Mouse (Mus musculus) frontal cortex, postnatal 10 days (tissue): ENCODE results near the gene Capn11.
A peak's percentile ranks its signal among the peaks of the same experiment; 100 is the strongest.
"Not testable (repeated sequence)": the region's sequence is repeated elsewhere in the genome, so short reads cannot be mapped to it uniquely, and the experiment has no call there.

Experiments used
- DNase-seq, 2 experiments: peaks; one replicate each; pipeline ENCODE4 v3.0.0; 2022; ENCODE audit warnings: low spot score in 2 of 2, mixed read lengths in 1 of 2

The Capn11 gene

DNA sequence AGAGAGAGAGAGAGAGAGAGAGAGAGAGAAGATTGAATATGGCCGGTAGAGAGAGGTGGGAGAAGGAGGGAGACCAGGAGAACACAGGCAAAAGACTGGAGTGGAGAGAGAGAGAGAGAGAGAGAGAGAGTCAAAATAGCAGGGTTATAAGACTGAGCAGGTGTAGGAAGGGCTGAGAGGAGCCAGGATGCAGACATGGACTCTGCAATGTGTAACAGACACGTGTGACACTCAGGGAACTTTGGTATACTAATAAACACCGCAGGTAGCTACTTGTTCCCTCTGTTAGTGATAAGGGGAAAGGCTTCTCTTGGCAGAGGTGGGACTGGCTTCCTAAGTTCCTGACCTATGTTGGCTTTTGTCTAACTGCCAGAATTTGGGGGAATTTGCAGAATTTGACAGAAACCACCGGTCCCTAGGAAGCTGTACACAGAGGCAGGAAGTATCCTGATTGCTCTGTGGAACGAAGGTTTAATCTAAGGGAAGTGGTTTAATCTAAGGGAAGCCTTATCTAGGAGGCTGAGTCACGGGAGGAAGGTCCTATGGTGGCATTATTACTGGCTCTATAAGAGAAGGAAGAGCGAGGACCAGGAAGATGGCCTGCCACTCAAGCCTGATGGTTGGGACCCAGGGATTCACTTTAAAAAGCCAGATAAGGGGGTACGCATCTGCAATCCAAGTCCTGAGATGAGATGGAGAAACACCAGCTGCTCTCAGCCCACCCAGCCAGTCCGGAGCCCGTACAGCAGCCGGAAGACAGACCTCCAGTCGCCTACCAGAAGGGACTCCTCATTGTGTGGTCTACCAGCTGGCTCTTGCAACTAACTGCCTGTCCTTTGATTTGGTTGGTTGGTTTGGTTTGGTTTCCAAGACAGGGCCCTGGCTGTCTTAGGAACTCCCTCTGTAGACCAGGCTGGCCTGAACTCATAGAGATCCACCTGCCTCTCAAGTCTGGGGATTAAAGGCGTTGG, 30.0 kb downstream of the Capn11 start:
- DNase-seq, result no peak

DNA sequence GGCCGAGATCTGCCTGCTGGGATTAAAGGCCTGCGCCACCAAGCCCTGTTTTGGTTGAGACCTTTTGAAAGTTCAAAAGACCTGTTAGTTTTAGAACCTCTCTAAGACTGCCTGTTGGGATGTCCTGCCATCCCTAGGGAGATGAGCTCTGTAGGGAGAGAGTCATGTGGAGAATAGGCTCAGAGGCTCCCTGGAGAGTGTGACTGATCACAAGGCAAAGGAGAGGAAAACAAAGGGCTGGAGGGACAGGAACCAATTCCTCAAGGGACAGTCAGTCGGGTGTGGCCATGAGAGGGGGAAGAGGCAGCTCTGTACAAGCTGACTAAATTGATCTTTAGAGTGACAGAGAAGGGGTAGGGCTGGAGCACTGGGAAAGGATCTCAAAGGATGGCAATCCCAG, 31.0 kb downstream of the Capn11 start:
- DNase-seq, result no peak

DNA sequence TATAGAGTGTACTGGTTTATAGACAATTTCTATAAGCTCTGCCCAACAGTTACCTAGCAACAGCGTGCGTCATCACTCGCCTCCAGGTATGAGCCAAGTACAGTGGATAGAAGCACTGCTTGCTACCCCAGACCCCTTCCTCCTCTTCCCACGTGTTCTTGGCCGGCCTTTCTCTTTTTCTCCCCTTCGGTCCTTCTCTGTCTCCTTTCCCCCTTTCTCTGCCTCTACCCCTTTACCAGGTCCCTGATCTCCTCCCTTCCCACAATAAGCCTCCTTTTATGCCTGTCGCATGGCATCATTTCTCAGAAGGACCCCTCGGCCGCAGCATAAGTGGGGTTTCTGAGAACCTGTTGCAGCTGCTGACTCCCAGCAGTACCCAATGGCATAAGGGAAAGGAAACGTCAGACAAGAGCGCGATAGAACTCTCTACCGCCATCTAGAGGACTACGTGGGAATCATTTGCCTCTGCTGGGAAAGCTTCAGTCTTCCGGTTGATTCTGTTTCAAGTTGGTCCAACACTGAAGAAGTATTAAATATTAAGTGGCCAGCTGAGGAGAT, 32.5 kb downstream of the Capn11 start:
- peak; percentile 54 to 67 for DNase-seq

DNA sequence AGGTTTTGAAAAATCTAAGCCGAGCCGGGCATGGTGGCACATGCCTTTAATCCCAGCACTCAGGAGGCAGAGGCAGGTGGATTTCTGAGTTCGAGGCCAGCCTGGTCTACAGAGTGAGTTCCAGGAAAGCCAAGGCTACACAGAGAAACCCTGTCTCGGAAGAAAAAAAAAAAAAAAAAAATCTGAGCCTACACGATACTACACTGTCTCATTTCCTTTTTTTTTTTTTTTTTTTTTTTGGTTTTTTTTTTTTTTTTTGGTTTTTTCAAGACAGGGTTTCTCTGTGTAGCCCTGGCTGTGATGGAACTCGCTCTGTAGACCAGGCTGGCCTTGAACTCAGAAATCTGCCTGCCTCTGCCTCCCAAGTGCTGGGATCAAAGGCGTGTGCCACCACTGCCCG, 35.7 kb downstream of the Capn11 start:
- DNase-seq, result not testable (repeated sequence)

DNA sequence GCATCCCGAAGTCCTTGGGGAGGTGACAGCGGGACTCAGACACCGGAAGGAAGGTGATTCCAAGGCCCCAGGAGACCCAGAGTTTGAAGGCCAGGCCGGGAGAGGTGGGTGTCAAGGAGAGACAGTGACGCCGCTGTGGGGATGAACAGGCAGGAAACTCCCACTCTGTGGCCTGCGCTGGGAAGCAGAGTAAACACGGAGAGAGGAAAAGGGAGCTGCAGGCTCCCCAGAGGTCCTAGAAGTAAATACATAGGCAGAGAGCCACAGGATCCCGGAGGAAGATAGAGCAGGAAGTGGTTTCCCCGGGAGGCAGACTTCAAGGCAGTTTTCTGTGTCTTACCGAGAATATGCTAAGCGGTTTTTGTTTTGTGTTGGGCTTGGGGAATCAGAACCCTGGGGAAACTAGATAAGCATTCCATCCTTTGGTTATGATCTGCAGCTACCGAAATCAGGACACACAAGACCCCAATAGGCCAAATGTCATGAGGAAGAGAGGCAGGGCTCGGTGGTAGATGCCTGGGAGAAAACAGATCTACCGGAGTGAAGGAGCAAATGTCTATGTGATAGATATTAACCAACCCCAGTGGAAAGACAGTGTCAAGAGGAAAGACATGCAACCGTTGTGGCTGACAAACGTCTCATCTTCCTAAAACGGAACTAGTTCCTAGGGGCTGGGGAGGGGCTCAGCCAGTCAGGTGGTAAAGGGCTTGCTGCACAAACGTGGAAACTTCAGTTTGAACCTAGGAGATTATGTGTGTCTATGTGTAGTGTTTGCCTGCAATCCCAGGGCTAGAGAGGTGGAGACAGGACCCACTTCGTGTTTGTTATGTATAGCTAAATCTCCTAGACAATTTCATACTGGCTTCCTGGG, 39.5 kb downstream of the Capn11 start:
- no peak for DNase-seq

DNA sequence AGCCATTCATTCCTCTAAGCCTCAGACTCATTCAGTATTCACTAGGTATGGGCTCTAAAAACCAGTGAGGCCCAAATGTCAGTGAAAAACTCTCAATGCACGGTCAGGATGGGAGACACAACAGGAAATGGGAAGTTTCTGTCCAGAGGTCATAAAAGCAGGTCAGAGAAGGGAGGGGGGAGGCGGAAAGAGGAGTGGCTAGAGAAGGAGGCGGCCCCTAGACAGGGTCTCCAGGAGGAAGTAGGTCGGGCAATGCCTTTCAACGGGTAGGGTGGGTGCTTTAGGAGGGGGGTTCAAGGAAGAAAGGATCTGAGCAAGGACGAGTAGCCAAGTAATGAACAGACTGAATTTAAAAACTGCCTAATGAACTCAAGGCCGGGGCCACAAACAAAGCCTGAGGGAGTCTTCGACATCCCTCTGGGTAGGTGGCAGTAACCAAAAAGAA, 40.2 kb downstream of the Capn11 start:
- no peak for DNase-seq

DNA sequence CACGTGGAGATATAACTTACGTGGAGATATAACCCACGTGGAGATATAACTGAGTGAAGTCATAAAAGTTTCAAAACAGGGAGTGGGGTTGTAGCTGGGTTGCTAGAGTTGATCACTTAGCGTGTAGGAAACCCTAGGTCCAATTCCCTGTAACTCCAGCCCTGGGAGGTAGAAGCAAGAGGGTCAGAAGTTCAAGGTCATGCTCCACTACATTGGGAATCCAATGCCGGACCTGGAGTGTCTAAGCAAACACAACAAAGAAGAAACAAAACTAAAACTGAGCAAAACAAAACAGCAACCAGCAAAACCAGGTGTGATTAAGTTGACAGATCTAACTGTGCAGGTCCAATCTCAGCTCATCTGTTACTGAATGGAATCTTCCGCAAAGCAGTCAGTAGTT, 41.5 kb downstream of the Capn11 start:
- DNase-seq, result no peak

DNA sequence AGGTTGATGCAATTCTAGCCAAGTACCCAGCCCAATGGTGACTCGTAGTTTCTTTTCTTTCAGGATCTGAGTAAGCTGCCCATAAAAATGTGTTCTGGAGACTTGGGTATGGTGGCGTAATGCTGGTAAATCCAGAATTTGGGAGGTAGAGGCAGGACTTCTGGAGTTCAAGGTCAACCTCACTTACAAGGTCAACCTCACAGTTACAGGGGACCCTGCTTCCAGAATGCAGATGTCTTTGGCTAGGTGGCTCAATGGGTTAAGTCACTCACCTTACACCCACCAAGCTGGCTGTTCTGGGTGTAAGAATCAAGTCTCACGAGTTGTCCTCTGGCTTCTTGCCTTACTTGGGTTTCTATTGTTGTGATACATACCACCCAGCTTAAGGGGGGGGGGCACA, 42.4 kb downstream of the Capn11 start:
- no peak for DNase-seq

DNA sequence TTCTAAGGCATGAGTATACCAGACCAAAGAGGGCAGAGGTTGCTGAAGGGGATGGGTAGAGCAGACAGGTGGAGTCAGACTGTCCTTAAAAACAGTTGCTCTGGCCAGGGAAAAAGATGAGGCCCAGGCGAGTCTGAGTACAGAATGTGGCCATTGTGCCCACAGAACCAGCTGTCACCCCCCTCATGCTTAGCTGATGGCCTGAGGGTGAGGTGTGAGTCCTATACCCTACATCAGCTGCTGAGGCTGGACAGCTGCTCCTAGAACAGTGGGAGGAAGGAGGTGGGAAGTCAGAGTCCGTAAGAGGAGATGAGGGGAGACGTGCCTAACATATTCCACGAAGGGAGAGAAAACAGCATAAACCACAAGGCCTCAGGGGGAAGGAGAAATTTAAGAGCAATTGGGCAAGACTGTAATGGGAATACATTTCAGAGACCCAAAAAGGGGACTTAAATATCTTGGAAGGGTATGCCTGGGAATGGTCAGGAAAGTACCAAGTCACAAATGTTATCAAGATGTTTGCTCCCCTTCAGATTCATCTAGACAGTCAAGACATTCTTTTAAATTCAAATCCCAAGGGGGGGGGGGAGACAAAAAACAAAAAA, 43.0 kb downstream of the Capn11 start:
- no peak for DNase-seq

DNA sequence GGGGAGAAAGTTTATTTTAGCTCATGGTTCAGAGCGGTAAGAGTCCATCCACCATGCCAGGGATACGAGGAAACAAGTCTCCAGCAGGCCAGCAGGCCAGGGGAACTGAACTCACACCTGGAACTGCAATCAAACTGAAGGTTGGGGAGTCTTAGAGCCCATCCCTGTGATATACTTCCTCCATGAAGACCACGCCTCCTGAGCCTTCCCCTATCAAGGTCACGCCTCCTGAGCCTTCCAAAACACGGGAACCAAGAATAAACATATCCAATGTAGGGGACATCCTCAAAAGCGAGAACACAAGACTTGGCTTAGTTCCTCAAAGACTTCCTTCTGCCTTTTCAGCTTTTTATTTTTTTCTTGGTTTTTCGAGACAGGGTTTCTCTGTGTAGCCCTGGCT, 46.2 kb downstream of the Capn11 start:
- no peak for DNase-seq

DNA sequence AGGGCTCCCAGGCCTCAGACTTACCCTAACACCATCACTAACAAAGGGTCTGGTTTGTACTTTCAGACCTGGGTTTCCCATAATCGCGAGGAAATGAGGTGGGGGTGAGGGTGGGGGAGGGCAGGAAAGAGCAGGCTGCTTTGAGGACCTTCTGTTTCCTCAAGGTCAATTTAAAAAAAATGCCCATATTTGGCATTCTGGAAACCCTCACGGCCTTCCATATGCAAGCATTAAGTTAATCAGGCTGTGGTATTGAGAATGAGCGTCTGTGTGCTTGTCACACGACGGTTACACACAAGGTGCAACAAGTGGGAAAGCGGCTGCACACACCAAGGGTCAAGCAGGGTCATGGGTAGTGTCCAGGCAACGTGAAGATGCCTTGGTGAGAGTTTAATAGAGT, 47.1 kb downstream of the Capn11 start:
- DNase-seq, result no peak

DNA sequence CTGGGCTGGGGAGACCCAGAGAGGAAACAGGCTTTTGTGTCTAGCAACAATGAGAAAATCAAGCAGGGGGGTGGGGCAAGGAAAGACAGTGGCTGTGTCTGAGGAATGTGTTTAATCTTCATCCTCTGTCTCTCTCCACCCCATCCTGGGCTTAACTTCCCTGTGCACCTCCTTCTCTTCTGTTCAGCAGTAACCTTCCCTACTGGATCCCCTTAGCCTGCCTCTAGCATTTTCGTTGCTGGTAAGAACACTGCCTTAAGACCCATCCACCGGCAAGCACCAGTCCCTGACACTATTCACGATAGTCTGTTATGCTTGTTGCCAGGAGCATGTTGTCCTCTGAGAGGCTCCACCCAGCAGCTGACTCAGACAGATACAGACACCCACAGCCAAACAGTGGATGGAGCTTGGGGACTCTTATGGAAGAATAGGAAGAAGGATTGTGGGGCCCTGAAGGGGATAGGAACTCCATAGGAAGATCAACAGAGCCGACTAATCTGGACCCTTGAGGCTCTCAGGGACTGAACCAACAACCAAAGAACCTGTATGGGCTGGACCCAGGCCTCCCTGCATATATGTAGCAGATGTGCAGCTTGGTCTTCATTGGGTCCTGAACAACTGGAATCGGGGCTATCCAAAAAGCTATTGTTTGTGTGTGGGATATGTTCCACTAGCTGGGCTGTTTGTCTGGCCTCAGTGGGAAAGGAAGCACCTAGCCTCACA, 48.8 kb downstream of the Capn11 start:
- no peak for DNase-seq

DNA sequence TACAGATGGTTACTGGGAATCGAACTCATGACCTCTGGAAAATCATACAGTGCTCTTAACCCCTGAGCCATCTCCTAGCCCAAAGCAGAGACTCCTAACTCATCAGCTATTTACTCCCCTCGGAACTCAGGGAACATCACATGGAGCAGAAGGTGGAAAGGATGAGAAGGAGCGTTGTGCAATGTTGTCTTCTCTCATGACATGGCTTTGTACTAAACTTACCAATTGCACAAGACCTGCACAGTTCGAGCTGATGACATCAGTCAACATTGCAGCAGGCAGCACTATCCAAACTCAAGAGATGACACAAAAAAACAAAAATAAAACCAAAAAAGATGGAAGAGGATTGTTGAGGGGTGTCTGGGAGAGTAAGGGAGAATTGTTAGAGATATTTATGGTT, 50.7 kb downstream of the Capn11 start:
- no peak for DNase-seq

DNA sequence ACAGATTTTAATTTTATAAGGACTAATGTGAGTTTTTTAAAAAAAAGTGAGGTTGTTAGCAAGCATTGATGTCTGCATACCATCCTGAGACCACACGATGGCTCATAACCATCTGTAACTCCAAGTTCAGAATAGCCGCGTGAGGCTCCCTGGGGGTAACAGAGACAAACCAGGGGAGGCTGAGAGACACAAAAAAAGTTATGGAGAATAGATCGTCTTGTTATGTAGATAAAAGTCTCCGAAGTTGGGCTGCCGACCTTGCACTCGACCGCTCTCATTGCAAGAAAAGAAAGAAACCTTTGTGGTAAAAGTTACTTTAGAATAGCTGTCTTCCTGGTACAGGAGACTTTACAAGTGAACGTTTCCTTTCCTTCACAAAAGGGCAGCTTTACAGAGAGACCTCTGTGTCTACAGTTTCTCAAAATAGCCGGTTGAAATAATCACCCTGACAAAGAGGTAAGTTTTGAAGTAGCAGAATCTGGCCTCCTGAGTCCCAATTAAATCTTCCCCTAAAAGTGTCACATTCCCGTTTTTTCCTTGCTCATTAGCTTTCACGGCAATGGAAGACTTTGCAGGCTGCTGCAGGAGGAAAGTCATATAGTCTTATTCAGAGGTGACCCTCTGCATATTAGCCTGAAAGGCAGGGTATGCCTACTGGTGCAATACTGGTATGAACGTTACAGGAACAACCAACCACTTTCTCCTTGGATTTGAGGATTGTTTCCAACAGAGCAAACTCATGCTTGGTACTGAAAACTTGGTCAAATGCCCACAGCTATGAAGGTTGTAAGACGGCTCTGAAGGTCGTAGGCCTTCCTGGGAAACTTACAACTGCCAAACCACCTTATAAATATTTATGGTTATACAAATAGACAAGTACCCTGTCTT, 51.9 kb downstream of the Capn11 start:
- no peak for DNase-seq

DNA sequence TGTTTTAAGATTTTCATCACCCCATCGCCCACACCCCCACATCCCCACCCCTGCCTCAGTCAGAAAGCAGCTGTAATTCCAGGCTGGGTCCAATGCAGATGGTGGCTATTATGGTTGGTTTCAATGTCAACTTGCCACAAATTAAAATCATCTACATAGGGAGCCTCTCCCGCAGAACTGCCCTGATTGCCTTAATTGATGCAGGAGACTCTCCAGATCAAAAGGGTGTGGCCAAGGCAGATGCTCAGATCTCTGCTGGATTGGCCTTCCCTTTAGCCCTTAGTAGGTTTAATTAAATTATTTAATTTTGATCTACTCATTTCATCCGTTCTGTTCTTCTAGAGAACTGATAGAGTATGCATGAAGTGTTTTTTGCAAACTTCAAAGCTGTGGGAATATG, 56.1 kb downstream of the Capn11 start:
- no peak for DNase-seq

DNA sequence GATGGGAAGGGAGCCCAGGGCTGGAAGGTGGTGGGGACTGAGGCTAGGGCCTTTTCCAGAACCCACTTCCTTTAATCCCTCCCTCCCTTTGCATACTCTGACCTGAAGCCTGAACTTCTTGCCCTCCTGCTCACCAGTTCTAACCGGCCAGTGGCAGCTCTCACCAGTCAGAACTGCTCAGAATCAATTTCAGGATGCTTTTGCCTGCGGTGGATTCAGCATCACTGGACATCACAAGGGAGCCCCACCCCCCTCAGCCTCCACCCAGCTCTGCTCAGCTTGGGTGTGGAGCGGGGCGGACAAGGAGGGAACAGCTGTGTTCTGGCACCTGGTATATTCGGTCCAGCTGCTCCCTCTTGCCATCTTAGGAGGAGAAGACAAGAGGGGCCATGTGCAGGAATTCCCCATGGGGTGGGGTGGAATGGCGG, 57.2 kb downstream of the Capn11 start, which contains the start of gene Mymx:
TSS of gene Mymx (minus strand) at position 226 of the 428 bp plus-strand sequence.
- DNase-seq, result no peak

DNA sequence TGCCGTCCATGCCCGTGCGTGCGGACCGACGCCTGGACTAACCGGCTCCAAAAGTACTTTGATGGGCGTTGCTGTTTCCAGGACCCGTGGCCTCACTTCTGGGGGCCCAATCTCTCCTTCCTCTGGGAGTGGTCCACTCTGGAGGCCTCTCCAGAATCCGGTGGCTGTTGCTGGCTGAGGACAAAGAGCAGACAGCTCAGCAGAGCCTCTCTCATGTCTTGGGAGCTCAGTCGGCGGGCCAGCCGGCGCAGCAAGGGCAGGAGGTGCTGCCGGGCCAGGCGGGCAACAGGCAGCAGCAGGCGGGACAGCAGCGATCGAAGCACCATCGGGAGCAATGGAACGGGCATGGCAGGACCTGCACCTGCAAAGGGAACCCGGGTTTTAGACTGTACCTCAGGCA, 57.8 kb downstream of the Capn11 start:
- DNase-seq, result no peak

DNA sequence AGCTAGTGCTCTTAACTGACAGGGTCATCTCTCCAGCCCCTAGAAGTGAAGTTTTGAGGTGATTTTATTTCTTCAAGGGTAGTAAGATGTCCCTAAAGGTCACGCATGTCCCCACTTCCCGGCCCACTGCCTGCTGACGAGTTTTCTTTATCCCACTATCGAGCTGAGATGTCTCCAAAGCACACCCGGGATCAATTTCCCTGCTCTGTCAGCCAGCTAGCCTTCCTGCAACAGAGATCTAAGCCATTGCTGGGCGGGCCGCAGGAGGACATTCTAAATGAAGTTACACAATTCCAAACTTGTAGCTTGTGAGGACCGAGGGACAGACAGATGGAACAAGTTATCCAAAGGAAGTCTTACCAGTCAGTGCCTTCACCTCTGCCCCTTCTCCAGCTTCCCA, 58.9 kb downstream of the Capn11 start:
- DNase-seq, result no peak

DNA sequence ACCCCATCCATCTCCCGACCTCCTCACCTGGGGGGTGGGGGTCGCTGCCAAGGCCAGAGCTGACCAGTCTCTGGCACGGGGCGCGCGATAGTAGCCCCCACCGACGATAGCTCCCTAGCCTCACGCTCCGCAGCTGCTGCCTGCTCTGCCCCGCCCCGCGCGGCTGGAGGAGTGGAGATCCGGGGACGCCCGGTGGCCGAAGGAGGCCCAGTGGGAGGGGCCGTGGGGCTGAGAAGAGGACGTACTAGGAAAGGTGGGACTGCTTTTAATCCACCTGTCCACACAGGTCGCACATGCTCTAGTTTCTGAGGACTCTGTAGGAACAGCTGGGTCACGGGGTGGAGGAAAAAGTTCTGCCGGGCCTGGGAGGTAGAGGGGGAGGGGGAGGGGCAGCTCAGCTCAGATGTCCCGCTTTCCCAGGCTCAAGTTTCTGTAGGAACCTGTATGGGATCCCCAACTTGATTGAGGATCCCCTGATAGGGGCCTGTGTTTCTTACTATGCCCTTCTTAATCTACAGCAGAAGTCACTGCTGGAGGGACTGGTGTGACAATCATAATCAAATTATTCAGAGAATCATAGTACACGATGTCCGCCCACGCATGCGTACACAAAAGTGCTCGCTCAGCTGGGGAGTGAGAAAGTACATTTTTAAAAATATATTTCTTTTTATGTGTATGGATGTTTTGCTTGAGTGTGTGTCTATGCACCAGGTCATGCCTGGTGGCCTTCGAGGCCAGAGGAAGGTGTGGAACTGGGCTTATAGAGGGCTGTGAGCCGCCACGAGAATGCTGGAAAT, 59.5 kb downstream of the Capn11 start, which contains the start of gene Slc29a1:
TSS of gene Slc29a1 (minus strand) at position 161 of the 797 bp plus-strand sequence.
- DNase-seq, result no peak
